Mouse (Mus musculus) neural tube, embryonic 12.5 days (tissue): ENCODE data around the gene Flvcr2. TPM values are rescaled to one million over a fixed set of nuclear protein-coding genes. Genes with fewer than 3 reads are reported as not detected.

Experiments
- ATAC-seq: fragments of 200-750 bp; cut with Nextera tagmentation; 2 replicates; pipeline ENCODE4 v1.8.0; 2017; ENCODE audit warnings: low read depth, mild to moderate bottlenecking, moderate TSS enrichment, moderate library complexity; ENCODE audit not compliant: low FRiP score
- H3K27ac ChIP-seq: fragments of 300-500 bp; sonication (generic); 2 replicates; pipeline ENCODE4 v1.5.1; 2016
- H3K27me3 ChIP-seq: fragments of 300-500 bp; sonication (generic); replicated peaks from 2 replicates; pipeline ENCODE4 v1.6.1; 2016; ENCODE audit warnings: mild to moderate bottlenecking
- H3K36me3 ChIP-seq: fragments of 300-500 bp; sonication (generic); 2 replicates; pipeline ENCODE4 v1.6.1; 2016; ENCODE audit warnings: mild to moderate bottlenecking
- H3K4me1 ChIP-seq: fragments of 300-500 bp; sonication (generic); 2 replicates; pipeline ENCODE4 v1.6.1; 2016
- H3K4me2 ChIP-seq: fragments of 300-500 bp; sonication (generic); replicated peaks from 2 replicates; pipeline ENCODE4 v1.6.1; 2016; ENCODE audit warnings: mild to moderate bottlenecking
- H3K4me3 ChIP-seq: fragments of 300-500 bp; sonication (generic); 2 replicates; pipeline ENCODE4 v1.5.1; 2016
- H3K9ac ChIP-seq: fragments of 300-500 bp; sonication (generic); 2 replicates; pipeline ENCODE4 v1.6.1; 2016; ENCODE audit warnings: mild to moderate bottlenecking
- H3K9me3 ChIP-seq: fragments of 300-500 bp; sonication (generic); 2 replicates; pipeline ENCODE4 v1.6.1; 2016; ENCODE audit warnings: mild to moderate bottlenecking
- WGBS: fragments of 180-500 bp; shearing (Covaris S2); methylation state at CpG from one replicate; pipeline ENCODE4 v1.1.7; 2016; 5-methylcytosine and 5-hydroxymethylcytosine counted together
- polyA plus RNA-seq: library from polyadenylated mRNA; unstranded; fragments of >200 nt; fragmentation: Nextera tagmentation; extraction: Ambion mirVana; gene quantifications from 2 replicates; pipeline ENCODE4 v1.2.1, GENCODE M21; 2016

Gene Flvcr2
- polyA plus RNA-seq, 1 experiment from 2014 or later: 2.8 TPM

- Histone ChIP-seq H3K27me3 (peaks cover 6% of the 10 kb centered on the region; the same call in 1 of the 2 replicates), H3K9ac (no peak overlapping the region), H3K4me2 (no peak overlapping the region), H3K4me1 (0 out of 2 replicates have a peak, but pooled peaks cover 11% of the 10 kb centered on the region), H3K9me3 (no peaks in the 10 kb centered on the region), H3K36me3 (no peaks in the 10 kb centered on the region), H3K4me3 (no peak overlapping the region), H3K27ac (no peak overlapping the region)
- ATAC-seq: no peak
- WGBS: 95% methylated on average over 11 of the region's 11 CpGs
Observed at GRCm38 (mm10) chr12:85707391-85707790, 38.9 kb upstream of the Flvcr2 start.

GRCm38 (mm10) chr12:85708556-85708955 is 37.8 kb upstream of the Flvcr2 start:
- Histone ChIP-seq H3K4me2 (no peak overlapping the region), H3K4me3 (no peak overlapping the region), H3K36me3 (no peaks in the 10 kb centered on the region), H3K27ac (no peak overlapping the region), H3K27me3 (peaks cover 6% of the 10 kb centered on the region; the same call in 1 of the 2 replicates), H3K9ac (no peak overlapping the region), H3K9me3 (no peaks in the 10 kb centered on the region), H3K4me1 (0 out of 2 replicates have a peak, but pooled peaks cover 11% of the 10 kb centered on the region)
- WGBS: 81% methylated on average over 12 of the region's 12 CpGs
- ATAC-seq: no peak

- no peak overlapping the region for H3K4me3 ChIP-seq
- no peak overlapping the region for H3K4me2 ChIP-seq
- H3K27me3 ChIP-seq: no peaks in the 10 kb centered on the region
- H3K9me3 ChIP-seq: no peaks in the 10 kb centered on the region
- H3K27ac ChIP-seq: no peak overlapping the region
- no peaks in the 10 kb centered on the region for H3K36me3 ChIP-seq
- WGBS: 84% methylated on average over 7 of the region's 7 CpGs
- no peak overlapping the region for H3K9ac ChIP-seq
- no peak for ATAC-seq
- H3K4me1 ChIP-seq: 0 out of 2 replicates have a peak, but pooled peaks cover 3% of the 10 kb centered on the region
Observed at GRCm38 (mm10) chr12:85710695-85711094, 35.6 kb upstream of the Flvcr2 start.

- no peak for ATAC-seq
- Histone ChIP-seq H3K9me3 (no peaks in the 10 kb centered on the region), H3K9ac (no peak overlapping the region), H3K27ac (no peak overlapping the region), H3K36me3 (no peaks in the 10 kb centered on the region), H3K27me3 (no peaks in the 10 kb centered on the region), H3K4me1 (no peaks in the 10 kb centered on the region), H3K4me3 (no peak overlapping the region), H3K4me2 (no peak overlapping the region)
- WGBS: 82% methylated on average over 2 of the region's 2 CpGs
Observed at GRCm38 (mm10) chr12:85712587-85712986, 33.8 kb upstream of the Flvcr2 start.

- Histone ChIP-seq H3K27ac (no peak overlapping the region), H3K4me2 (no peak overlapping the region), H3K9ac (no peak overlapping the region), H3K4me1 (no peaks in the 10 kb centered on the region), H3K36me3 (no peaks in the 10 kb centered on the region), H3K9me3 (no peaks in the 10 kb centered on the region), H3K27me3 (no peaks in the 10 kb centered on the region), H3K4me3 (no peak overlapping the region)
- no peak for ATAC-seq
- WGBS: 95% methylated on average over 5 of the region's 5 CpGs
Observed at GRCm38 (mm10) chr12:85714126-85714525, 32.2 kb upstream of the Flvcr2 start.

- Histone ChIP-seq H3K4me3 (no peak overlapping the region), H3K36me3 (no peaks in the 10 kb centered on the region), H3K4me2 (no peak overlapping the region), H3K4me1 (no peaks in the 10 kb centered on the region), H3K27ac (no peak overlapping the region), H3K9me3 (no peaks in the 10 kb centered on the region), H3K9ac (no peak overlapping the region), H3K27me3 (no peaks in the 10 kb centered on the region)
- no peak for ATAC-seq
- WGBS: 82% methylated on average over 4 of the region's 4 CpGs
Observed at GRCm38 (mm10) chr12:85725306-85725705, 21.0 kb upstream of the Flvcr2 start.

- Histone ChIP-seq H3K4me3 (no peak overlapping the region), H3K9ac (no peak overlapping the region), H3K9me3 (no peaks in the 10 kb centered on the region), H3K27me3 (no peaks in the 10 kb centered on the region), H3K4me1 (no peaks in the 10 kb centered on the region), H3K4me2 (no peak overlapping the region), H3K27ac (no peak overlapping the region), H3K36me3 (no peaks in the 10 kb centered on the region)
- WGBS: 65% methylated on average over 6 of the region's 6 CpGs
- ATAC-seq: no peak
Observed at GRCm38 (mm10) chr12:85726729-85727397, 19.5 kb upstream of the Flvcr2 start.

GRCm38 (mm10) chr12:85728181-85728580 is 18.2 kb upstream of the Flvcr2 start:
- no peaks in the 10 kb centered on the region for H3K36me3 ChIP-seq
- H3K4me3 ChIP-seq: no peak overlapping the region
- no peak overlapping the region for H3K4me2 ChIP-seq
- H3K4me1 ChIP-seq: no peaks in the 10 kb centered on the region
- H3K27me3 ChIP-seq: no peaks in the 10 kb centered on the region
- 90% methylated on average over 7 of the region's 7 CpGs for WGBS
- H3K27ac ChIP-seq: no peak overlapping the region
- H3K9ac ChIP-seq: no peak overlapping the region
- ATAC-seq: no peak
- no peaks in the 10 kb centered on the region for H3K9me3 ChIP-seq

GRCm38 (mm10) chr12:85729022-85729944 is 17.1 kb upstream of the Flvcr2 start:
- H3K9me3 ChIP-seq: no peaks in the 10 kb centered on the region
- H3K4me3 ChIP-seq: no peak overlapping the region
- H3K4me1 ChIP-seq: no peaks in the 10 kb centered on the region
- 39% methylated on average over 17 of the region's 17 CpGs for WGBS
- no peak overlapping the region for H3K4me2 ChIP-seq
- no peak for ATAC-seq
- H3K9ac ChIP-seq: no peak overlapping the region
- H3K27ac ChIP-seq: no peak overlapping the region
- H3K27me3 ChIP-seq: no peaks in the 10 kb centered on the region
- no peaks in the 10 kb centered on the region for H3K36me3 ChIP-seq

- Histone ChIP-seq H3K27ac (no peak overlapping the region), H3K27me3 (no peaks in the 10 kb centered on the region), H3K4me3 (no peak overlapping the region), H3K4me1 (no peaks in the 10 kb centered on the region), H3K4me2 (no peak overlapping the region), H3K9me3 (no peaks in the 10 kb centered on the region), H3K36me3 (no peaks in the 10 kb centered on the region), H3K9ac (no peak overlapping the region)
- ATAC-seq: no peak
- 73% methylated on average over 6 of the region's 6 CpGs for WGBS
Observed at GRCm38 (mm10) chr12:85729945-85730290, 16.4 kb upstream of the Flvcr2 start.

- no peak overlapping the region for H3K4me3 ChIP-seq
- no peak overlapping the region for H3K27ac ChIP-seq
- H3K36me3 ChIP-seq: no peaks in the 10 kb centered on the region
- no peaks in the 10 kb centered on the region for H3K4me1 ChIP-seq
- H3K9ac ChIP-seq: no peak overlapping the region
- 81% methylated on average over 2 of the region's 2 CpGs for WGBS
- H3K4me2 ChIP-seq: no peak overlapping the region
- ATAC-seq: no peak
- no peaks in the 10 kb centered on the region for H3K9me3 ChIP-seq
- no peaks in the 10 kb centered on the region for H3K27me3 ChIP-seq
Observed at GRCm38 (mm10) chr12:85736203-85736602, 10.1 kb upstream of the Flvcr2 start.

GRCm38 (mm10) chr12:85736960-85737359 is 9.4 kb upstream of the Flvcr2 start:
- no peak for ATAC-seq
- H3K4me3 ChIP-seq: no peak overlapping the region
- H3K4me2 ChIP-seq: no peak overlapping the region
- no peak overlapping the region for H3K9ac ChIP-seq
- 82% methylated on average over 3 of the region's 3 CpGs for WGBS
- H3K36me3 ChIP-seq: no peaks in the 10 kb centered on the region
- H3K4me1 ChIP-seq: no peaks in the 10 kb centered on the region
- no peak overlapping the region for H3K27ac ChIP-seq
- H3K27me3 ChIP-seq: no peaks in the 10 kb centered on the region
- no peaks in the 10 kb centered on the region for H3K9me3 ChIP-seq
